In genomic region chr4:139093196-139093530, GRCm38 (mm10) we compare ENCODE assay signal across 8 mouse cellular contexts. TPM values are rescaled to one million over a fixed set of nuclear protein-coding genes. Genes with fewer than 3 reads are reported as not detected.
DNase-seq lines count a peak whose midpoint lies in the region; ATAC-seq and TF ChIP-seq lines count a peak whose summit lies in the region.

No protein-coding gene starts in this region.

- peaks cover 6% of the 10 kb centered on the region for H3K27me3 ChIP-seq in liver, adult 2 months (ENCODE audit: control insufficient read depth, insufficient read depth, low read length)
- H3K27me3 ChIP-seq in forebrain, embryonic 10.5 days (ENCODE audit: poor library complexity, severe bottlenecking), result peaks cover 70% of the 10 kb centered on the region
- H3K27me3 ChIP-seq in limb, embryonic 12.5 days, result peaks cover 55% of the 10 kb centered on the region

- H3K27ac ChIP-seq in liver, adult 2 months (replicated peaks; ENCODE audit: insufficient read depth, low read depth, low read length), result no peak overlapping the region
- peak overlapping the region; percentile 80 for H3K27ac ChIP-seq in forebrain, embryonic 10.5 days
- H3K27ac ChIP-seq in limb, embryonic 12.5 days, result peak overlapping the region; percentile 89; the same call in 1 of the 2 replicates
- no peak overlapping the region for H3K27ac ChIP-seq in olfactory bulb, adult 2 months (ENCODE audit: insufficient read depth, low read depth, low read length)

- peaks cover 11% of the 10 kb centered on the region; the same call in 1 of the 2 replicates for H3K9me3 ChIP-seq in forebrain, embryonic 10.5 days
- H3K9me3 ChIP-seq in limb, embryonic 12.5 days, result peaks cover 7% of the 10 kb centered on the region; the same call in 1 of the 2 replicates

- no peak overlapping the region for H3K9ac ChIP-seq in liver, adult 2 months (ENCODE audit: low read depth, low read length)
- peak overlapping the region; percentile 90; the same call in 1 of the 2 replicates for H3K9ac ChIP-seq in limb, embryonic 12.5 days (replicated peaks)

- peak overlapping the region; percentile 89 for H3K4me2 ChIP-seq in limb, embryonic 12.5 days

- no peak for TF ChIP-seq POLR2A in liver, adult 2 months (IDR thresholded peaks at IDR 0.05; ENCODE audit: extremely low read depth, insufficient read depth, low read length)
- no peak for TF ChIP-seq POLR2A in olfactory bulb, adult 2 months (IDR thresholded peaks at IDR 0.05; ENCODE audit: insufficient read depth, low read depth, low read length)

- WGBS in liver, adult 2 months, result 45% methylated on average over 13 of the region's 13 CpGs
- 20% methylated on average over 13 of the region's 13 CpGs for WGBS in forebrain, embryonic 10.5 days
- WGBS in limb, embryonic 12.5 days, result 23% methylated on average over 13 of the region's 13 CpGs
- 38% methylated on average over 13 of the region's 13 CpGs for WGBS in olfactory bulb, adult 2 months

- H3K36me3 ChIP-seq in liver, adult 2 months (ENCODE audit: control insufficient read depth, insufficient read depth, low read length), result no peaks in the 10 kb centered on the region
- H3K36me3 ChIP-seq in forebrain, embryonic 10.5 days (replicated peaks), result no peaks in the 10 kb centered on the region
- peaks cover 8% of the 10 kb centered on the region; the same call in 1 of the 2 replicates for H3K36me3 ChIP-seq in limb, embryonic 12.5 days

- TF ChIP-seq CTCF in liver, adult 2 months (IDR thresholded peaks at IDR 0.05; ENCODE audit: low read depth, low read length), result no peak
- no peak for TF ChIP-seq CTCF in olfactory bulb, adult 2 months (IDR thresholded peaks at IDR 0.05; ENCODE audit: insufficient read depth, low read depth, low read length)

- no peak for DNase-seq in liver, adult 2 months (ENCODE audit: extremely low read depth, low read depth, low spot score)
- DNase-seq in liver, result no peak
- DNase-seq in forebrain, embryonic 10.5 days (ENCODE audit: extremely low spot score, low spot score), result no peak
- DNase-seq in layer of hippocampus, adult 9-11 months, result no peak
- no peak for DNase-seq in urinary bladder, postnatal 10 days (ENCODE audit: low spot score)

- ATAC-seq in limb, embryonic 12.5 days (ENCODE audit: insufficient number of reproducible peaks, insufficient read depth, low FRiP score, low TSS enrichment, low read depth), result no peak
- no peak for ATAC-seq in frontal cortex, adult (ENCODE audit: low TSS enrichment)

- H3K79me2 ChIP-seq in liver, adult 2 months (ENCODE audit: control insufficient read depth, insufficient read depth, low read length), result no peaks in the 10 kb centered on the region

- H3K4me1 ChIP-seq in liver, adult 2 months (ENCODE audit: control insufficient read depth, insufficient read depth, low read length), result no peaks in the 10 kb centered on the region
- H3K4me1 ChIP-seq in forebrain, embryonic 10.5 days, result peaks cover 38% of the 10 kb centered on the region
- H3K4me1 ChIP-seq in limb, embryonic 12.5 days (replicated peaks), result peaks cover 38% of the 10 kb centered on the region
- H3K4me1 ChIP-seq in olfactory bulb, adult 2 months (ENCODE audit: control insufficient read depth, insufficient read depth, low read length), result peaks cover 14% of the 10 kb centered on the region

- peak overlapping the region; percentile 25; the same call in 1 of the 2 replicates for H3K4me3 ChIP-seq in liver, adult 2 months (ENCODE audit: insufficient read depth, low read depth, low read length)
- H3K4me3 ChIP-seq in forebrain, embryonic 10.5 days, result peak overlapping the region; percentile 60
- peak overlapping the region; percentile 83 for H3K4me3 ChIP-seq in limb, embryonic 12.5 days (replicated peaks)
- peak overlapping the region; percentile 45 for H3K4me3 ChIP-seq in olfactory bulb, adult 2 months (ENCODE audit: insufficient read depth, low read depth, low read length)

RNA-seq across cellular contexts. Expression of gene Nbl1, which starts 0.4 kb away (rescaled TPM):
- 0.37 and 1.7 TPM in 2 replicates for total RNA-seq in liver, adult 2 months (2014; rRNA removed)
- 1.1 and 1.3 TPM in 2 replicates for polyA plus RNA-seq in liver, adult 2 months (2012; rRNA removed)
- polyA plus RNA-seq in forebrain, embryonic 10.5 days (2016; fragmentation: Nextera tagmentation; extraction: Ambion mirVana), result 19.6 and 22.7 TPM in 2 replicates
- polyA plus RNA-seq in limb, embryonic 12.5 days (2016; fragmentation: Nextera tagmentation; extraction: Ambion mirVana), result 141 and 152 TPM in 2 replicates
- polyA plus RNA-seq in olfactory bulb, adult 2 months (2012; ENCODE audit: insufficient read depth, insufficient read length, low replicate concordance, missing spikeins), result not detected in 2 replicates

RNA-seq across cellular contexts. Expression of gene Htr6, which starts 17.8 kb away (rescaled TPM):
- total RNA-seq in liver, adult 2 months (2014; rRNA removed), result not detected in 2 replicates
- not detected in 2 replicates for polyA plus RNA-seq in liver, adult 2 months (2012; rRNA removed)
- 0.07 and 0.12 TPM in 2 replicates for polyA plus RNA-seq in forebrain, embryonic 10.5 days (2016; fragmentation: Nextera tagmentation; extraction: Ambion mirVana)
- 0.50 and 0.60 TPM in 2 replicates for polyA plus RNA-seq in limb, embryonic 12.5 days (2016; fragmentation: Nextera tagmentation; extraction: Ambion mirVana)
- not detected in 2 replicates for polyA plus RNA-seq in olfactory bulb, adult 2 months (2012; ENCODE audit: insufficient read depth, insufficient read length, low replicate concordance, missing spikeins)

RNA-seq across cellular contexts. Expression of gene Minos1, which starts 37.8 kb away (rescaled TPM):
- 45.2 and 55.5 TPM in 2 replicates for total RNA-seq in liver, adult 2 months (2014; rRNA removed)
- polyA plus RNA-seq in liver, adult 2 months (2012; rRNA removed), result 26.3 and 29.7 TPM in 2 replicates
- polyA plus RNA-seq in forebrain, embryonic 10.5 days (2016; fragmentation: Nextera tagmentation; extraction: Ambion mirVana), result 375 and 389 TPM in 2 replicates
- 476 and 492 TPM in 2 replicates for polyA plus RNA-seq in limb, embryonic 12.5 days (2016; fragmentation: Nextera tagmentation; extraction: Ambion mirVana)
- polyA plus RNA-seq in olfactory bulb, adult 2 months (2012; ENCODE audit: insufficient read depth, insufficient read length, low replicate concordance, missing spikeins), result not detected in 2 replicates

Comparison
In these comparisons a context has a peak if more than half of its experiments do, and no peak if none do; other contexts are left out.
1. H3K27ac ChIP-seq: peak in forebrain, embryonic 10.5 days (single experiment) and limb, embryonic 12.5 days (single experiment); none in liver, adult 2 months (single experiment) and olfactory bulb, adult 2 months (single experiment).
2. H3K4me3 ChIP-seq: peak in every context shown above with its lines; median percentile 83 in limb, embryonic 12.5 days; 60 in forebrain, embryonic 10.5 days; 45 in olfactory bulb, adult 2 months; 25 in liver, adult 2 months.
3. RNA of gene Minos1, which starts 37.8 kb away (polyA plus RNA-seq): 476 to 492 TPM in limb, embryonic 12.5 days, 375 to 389 TPM in forebrain, embryonic 10.5 days and 26.3 to 29.7 TPM in liver, adult 2 months; not detected in olfactory bulb, adult 2 months; every median in the first group is over 10 times any median in the second.